Comparison of ENCODE assay signal across 7 mouse cellular contexts in the genomic region with DNA sequence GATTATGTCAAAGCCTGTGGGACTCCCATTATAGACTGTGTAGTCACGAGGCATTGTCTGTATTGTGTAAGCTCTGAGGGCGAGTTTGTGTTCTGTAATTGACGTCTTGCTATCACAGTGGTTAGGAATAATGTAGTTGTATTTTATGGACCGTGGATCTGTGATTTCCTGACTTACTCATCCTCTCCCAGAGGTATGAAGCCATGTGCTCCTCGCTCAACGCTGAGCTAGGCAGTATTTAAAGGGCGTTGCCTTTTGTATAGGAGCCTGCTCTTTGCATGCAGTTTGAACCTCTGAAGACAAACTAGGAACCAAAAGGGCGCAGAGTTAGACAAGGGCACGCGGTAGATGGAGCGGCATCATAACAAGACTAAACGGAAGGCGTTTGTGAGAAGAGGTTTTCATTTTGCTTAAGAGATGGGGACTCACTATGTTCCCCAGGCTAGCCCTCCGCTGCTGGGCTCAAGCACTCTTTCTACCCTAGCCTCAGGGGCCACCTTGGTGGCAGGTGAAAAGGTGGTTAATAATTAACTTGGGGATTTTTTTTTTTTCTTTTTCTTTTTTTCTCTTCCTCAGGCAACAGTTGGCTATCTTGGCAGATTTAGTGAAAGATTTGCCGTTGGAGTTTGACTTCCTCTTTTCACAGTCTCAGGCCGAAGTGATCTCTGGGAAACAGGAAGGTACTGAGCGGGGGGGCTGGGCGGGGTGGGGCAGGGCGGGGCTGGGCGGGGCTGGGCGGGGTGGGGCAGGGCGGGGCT. TPM values are rescaled to one million over a fixed set of nuclear protein-coding genes. Genes with fewer than 3 reads are reported as not detected.
DNase-seq lines count a peak whose midpoint lies in the region; ATAC-seq and TF ChIP-seq lines count a peak whose summit lies in the region.

No protein-coding gene starts in this region.

- ATAC-seq in Patski: peak; percentile 54
- ATAC-seq in kidney, embryonic 16.5 days (ENCODE audit: low FRiP score, low TSS enrichment): 0 out of 2 replicates have a peak, but pooled peaks have one; percentile 19
- ATAC-seq in hindbrain, embryonic 13.5 days (ENCODE audit: low FRiP score): no peak

- no peaks in the 10 kb centered on the region for H3K79me2 ChIP-seq in CH12.LX (replicated peaks; ENCODE audit: control insufficient read depth, extremely low read depth, insufficient read depth, poor library complexity, severe bottlenecking)

- H3K9me3 ChIP-seq in CH12.LX (replicated peaks; ENCODE audit: low read length): no peaks in the 10 kb centered on the region
- H3K9me3 ChIP-seq in kidney, embryonic 16.5 days (ENCODE audit: low read length): no peaks in the 10 kb centered on the region
- no peaks in the 10 kb centered on the region for H3K9me3 ChIP-seq in hindbrain, embryonic 13.5 days

- no peak for TF ChIP-seq CTCF in CH12.LX (conservative IDR thresholded peaks at IDR 0.05 in 1 of 2, IDR thresholded peaks at IDR 0.05 in 1 of 2; ENCODE audit: low read depth in 2 of 2, low read length in 2 of 2)
- TF ChIP-seq CTCF in Patski (IDR thresholded peaks at IDR 0.05): no peak

- peak overlapping the region; percentile 37 to 50 (median 44) for H3K4me3 ChIP-seq in CH12.LX (replicated peaks in 1 of 3; ENCODE audit: low read depth in 2 of 3, low read length in 2 of 3, poor library complexity in 1 of 3)
- H3K4me3 ChIP-seq in kidney, embryonic 16.5 days (ENCODE audit: low read length): no peak overlapping the region
- H3K4me3 ChIP-seq in hindbrain, embryonic 13.5 days: no peak overlapping the region

- dilution Hi-C loops in CH12.LX (cut with MboI; ENCODE audit: extremely low pct_ligation_motif_present, extremely low pct_unique_long_range_greater_than_20kb, low sequenced_read_pairs): no loop called here

- no peak for TF ChIP-seq RAD21 in CH12.LX (IDR thresholded peaks at IDR 0.05; ENCODE audit: low read depth, low read length)

- DNase-seq in CH12.LX (ENCODE audit: extremely low read depth) (peak; percentile 83), Patski (ENCODE audit: low read depth, low spot score) (peak; percentile 35)
- DNase-seq in spleen, postnatal 10 days (ENCODE audit: low spot score in 2 of 2): peak; percentile 34 to 40
- DNase-seq in adrenal gland, postnatal 10 days: no peak
- DNase-seq in ovary, postnatal 14 days (ENCODE audit: low spot score): no peak

- peak; percentile 76 for TF ChIP-seq POLR2A in CH12.LX (IDR thresholded peaks at IDR 0.05; ENCODE audit: low read depth, low read length)

- 59% methylated on average over 16 of the region's 22 CpGs for WGBS in kidney, embryonic 16.5 days
- 59% methylated on average over 22 of the region's 22 CpGs for WGBS in hindbrain, embryonic 13.5 days

- POLR2A ChIA-PET in Patski (lab: Charles Lee): interaction anchor here (0.7 kb wide), 1 partner anchor 19 kb away, joined by 3 read pairs; no protein-coding TSS in a partner anchor

- peaks cover 10 to 35% of the 10 kb centered on the region in 2 experiments for H3K4me1 ChIP-seq in CH12.LX (ENCODE audit: control insufficient read depth in 1 of 2, insufficient read depth in 2 of 2)
- H3K4me1 ChIP-seq in kidney, embryonic 16.5 days (ENCODE audit: insufficient read depth, low read length): peaks cover 12% of the 10 kb centered on the region; the same call in 1 of the 2 replicates
- peaks cover 6% of the 10 kb centered on the region for H3K4me1 ChIP-seq in hindbrain, embryonic 13.5 days (replicated peaks)

- H3K27me3 ChIP-seq in CH12.LX (replicated peaks): no peaks in the 10 kb centered on the region
- no peaks in the 10 kb centered on the region for H3K27me3 ChIP-seq in Patski
- H3K27me3 ChIP-seq in kidney, embryonic 16.5 days (ENCODE audit: insufficient read depth, low read length): no peaks in the 10 kb centered on the region
- no peaks in the 10 kb centered on the region for H3K27me3 ChIP-seq in hindbrain, embryonic 13.5 days

- peak overlapping the region; percentile 91 for H3K27ac ChIP-seq in CH12.LX (ENCODE audit: insufficient read depth, low read depth)
- H3K27ac ChIP-seq in kidney, embryonic 16.5 days (ENCODE audit: low read length): peak overlapping the region; percentile 67
- H3K27ac ChIP-seq in hindbrain, embryonic 13.5 days: no peak overlapping the region

- peak overlapping the region; percentile 96 for H3K9ac ChIP-seq in CH12.LX (ENCODE audit: insufficient read depth, low read depth)
- H3K9ac ChIP-seq in kidney, embryonic 16.5 days (replicated peaks; ENCODE audit: low read length): no peak overlapping the region
- no peak overlapping the region for H3K9ac ChIP-seq in hindbrain, embryonic 13.5 days

- CTCF ChIA-PET in Patski (lab: Charles Lee): no interaction called here

- H3K36me3 ChIP-seq in CH12.LX (replicated peaks in 1 of 2; ENCODE audit: control insufficient read depth in 1 of 2, insufficient read depth in 1 of 2, low read length in 1 of 2): peaks cover 5 to 43% of the 10 kb centered on the region in 2 experiments
- peaks cover 8% of the 10 kb centered on the region; the same call in 1 of the 2 replicates for H3K36me3 ChIP-seq in kidney, embryonic 16.5 days (ENCODE audit: insufficient read depth, low read length)
- peaks cover 52% of the 10 kb centered on the region for H3K36me3 ChIP-seq in hindbrain, embryonic 13.5 days

- peak overlapping the region; percentile 85 for H3K4me2 ChIP-seq in CH12.LX (ENCODE audit: insufficient read depth, low read depth, poor library complexity, severe bottlenecking)
- H3K4me2 ChIP-seq in kidney, embryonic 16.5 days (replicated peaks; ENCODE audit: low read depth, low read length): no peak overlapping the region
- no peak overlapping the region for H3K4me2 ChIP-seq in hindbrain, embryonic 13.5 days

- in situ Hi-C loops in CH12.LX (cut with MboI; ENCODE audit: low pct_ligation_motif_present, low pct_unique_long_range_greater_than_20kb, low sequenced_read_pairs) (loop anchor here (5.0 kb wide), 1 partner anchor 34 kb away; no protein-coding TSS in a partner anchor), Patski (cut with MboI; ENCODE audit: low pct_unique_long_range_greater_than_20kb) (no loop called here)

- TF ChIP-seq EP300 in CH12.LX (IDR thresholded peaks at IDR 0.05; ENCODE audit: low read length): no peak

TF ChIP-seq in CH12.LX, 34 proteins besides CTCF, POLR2A, EP300 and RAD21 (continues in another document):
- TF ChIP-seq JUN (IDR thresholded peaks at IDR 0.05; ENCODE audit: insufficient read depth, low read depth, low read length) (0 out of 2 replicates have a peak, but pooled peaks have one; percentile 2), CHD1 (IDR thresholded peaks at IDR 0.05; ENCODE audit: low read depth, low read length) (peak; percentile 69; the same call in 1 of the 2 replicates), CHD2 (IDR thresholded peaks at IDR 0.05; ENCODE audit: low read length) (peak; percentile 35; the same call in 1 of the 2 replicates), ZMIZ1 (IDR thresholded peaks at IDR 0.05; ENCODE audit: low read depth, low read length) (0 out of 2 replicates have a peak, but pooled peaks have one; percentile 34), E2F4 (IDR thresholded peaks at IDR 0.05; ENCODE audit: insufficient replicate concordance, low read depth, low read length) (no peak), ZNF384 (IDR thresholded peaks at IDR 0.05; ENCODE audit: low read depth, low read length) (peak; percentile 87), IRF4 (IDR thresholded peaks at IDR 0.05; ENCODE audit: low read depth, low read length) (peak; percentile 32), BHLHE40 (IDR thresholded peaks at IDR 0.05; ENCODE audit: low read depth, low read length) (no peak; the same call in 1 of the 2 replicates), TCF12 (IDR thresholded peaks at IDR 0.05; ENCODE audit: low read depth, low read length) (peak; percentile 36; the same call in 1 of the 2 replicates), MEF2A (IDR thresholded peaks at IDR 0.05; ENCODE audit: borderline replicate concordance, low read depth, low read length) (no peak), PAX5 (IDR thresholded peaks at IDR 0.05; ENCODE audit: low read length) (no peak), POLR2AphosphoS2 (IDR thresholded peaks at IDR 0.05; ENCODE audit: low read depth, low read length) (peak; percentile 60; the same call in 1 of the 2 replicates), ZKSCAN1 (IDR thresholded peaks at IDR 0.05; ENCODE audit: borderline replicate concordance, low read depth, low read length) (no peak), ZC3H11A (IDR thresholded peaks at IDR 0.05; ENCODE audit: low read depth, low read length) (no peak), MAX (IDR thresholded peaks at IDR 0.05; ENCODE audit: low read length) (peak; percentile 94)

RNA-seq across cellular contexts. Expression of a gene that starts 21.9 kb away (rescaled TPM):
- total RNA-seq in CH12.LX (2012; rRNA removed) (6.0 and 7.7 TPM in 2 replicates), CH12.LX (2014; rRNA removed) (2.7 and 2.9 TPM in 2 replicates)
- polyA plus RNA-seq in CH12.LX (2012; ENCODE audit: insufficient read length, low read depth) (3.9 and 4.0 TPM in 2 replicates), Patski (2021) (8.4 TPM)
- 12.9 and 15.0 TPM in 2 replicates for polyA plus RNA-seq in kidney, embryonic 16.5 days (2015; fragmentation: Nextera tagmentation; extraction: Ambion mirVana)
- 10.1 and 10.6 TPM in 2 replicates for polyA plus RNA-seq in hindbrain, embryonic 13.5 days (2015; fragmentation: Nextera tagmentation; extraction: Ambion mirVana)
- 10 to 100 TPM; 14.2 to 15.5 TPM for total RNA-seq in adrenal gland, postnatal 10 days (2021)

RNA-seq across cellular contexts. Expression of a gene that starts 36.7 kb away (rescaled TPM):
- total RNA-seq in CH12.LX (2012; rRNA removed): 33.0 and 35.2 TPM in 2 replicates
- 37.8 and 41.5 TPM in 2 replicates for total RNA-seq in CH12.LX (2014; rRNA removed)
- polyA plus RNA-seq in CH12.LX (2012; ENCODE audit: insufficient read length, low read depth): 42.8 and 48.1 TPM in 2 replicates
- 51.9 TPM for polyA plus RNA-seq in Patski (2021)
- polyA plus RNA-seq in kidney, embryonic 16.5 days (2015; fragmentation: Nextera tagmentation; extraction: Ambion mirVana): 15.5 and 15.7 TPM in 2 replicates
- 14.0 and 15.1 TPM in 2 replicates for polyA plus RNA-seq in hindbrain, embryonic 13.5 days (2015; fragmentation: Nextera tagmentation; extraction: Ambion mirVana)
- total RNA-seq in adrenal gland, postnatal 10 days (2021): 10 to 100 TPM; 54.9 to 59.2 TPM

RNA-seq across cellular contexts. Expression of a gene that starts 41.5 kb away (rescaled TPM):
- 10.0 and 10.1 TPM in 2 replicates for total RNA-seq in CH12.LX (2012; rRNA removed)
- 18.2 and 18.5 TPM in 2 replicates for total RNA-seq in CH12.LX (2014; rRNA removed)
- 22.7 and 29.4 TPM in 2 replicates for polyA plus RNA-seq in CH12.LX (2012; ENCODE audit: insufficient read length, low read depth)
- 7.1 TPM for polyA plus RNA-seq in Patski (2021)
- polyA plus RNA-seq in kidney, embryonic 16.5 days (2015; fragmentation: Nextera tagmentation; extraction: Ambion mirVana): 15.3 and 18.5 TPM in 2 replicates
- 8.0 and 10.0 TPM in 2 replicates for polyA plus RNA-seq in hindbrain, embryonic 13.5 days (2015; fragmentation: Nextera tagmentation; extraction: Ambion mirVana)
- total RNA-seq in adrenal gland, postnatal 10 days (2021): 10 to 100 TPM; 15.7 to 18.7 TPM

RNA-seq across cellular contexts. Expression of a gene that starts 41.5 kb away (rescaled TPM):
- total RNA-seq in CH12.LX (2012; rRNA removed): 17.4 and 19.3 TPM in 2 replicates
- 18.1 and 20.2 TPM in 2 replicates for total RNA-seq in CH12.LX (2014; rRNA removed)
- 24.6 and 26.9 TPM in 2 replicates for polyA plus RNA-seq in CH12.LX (2012; ENCODE audit: insufficient read length, low read depth)
- polyA plus RNA-seq in Patski (2021): 32.7 TPM
- 12.0 and 15.6 TPM in 2 replicates for polyA plus RNA-seq in kidney, embryonic 16.5 days (2015; fragmentation: Nextera tagmentation; extraction: Ambion mirVana)
- 12.0 and 13.1 TPM in 2 replicates for polyA plus RNA-seq in hindbrain, embryonic 13.5 days (2015; fragmentation: Nextera tagmentation; extraction: Ambion mirVana)
- 10 to 100 TPM; 34.9 to 44.9 TPM for total RNA-seq in adrenal gland, postnatal 10 days (2021)

Comparison
In these comparisons a context has a peak if more than half of its experiments do, and no peak if none do; other contexts are left out.
1. DNase-seq: peak in CH12.LX (single experiment), Patski (single experiment) and spleen, postnatal 10 days (2 of 2); none in adrenal gland, postnatal 10 days (single experiment) and ovary, postnatal 14 days (single experiment).
2. H3K4me3 ChIP-seq: peak in CH12.LX (3 of 3); none in kidney, embryonic 16.5 days (single experiment) and hindbrain, embryonic 13.5 days (single experiment).